Mouse (Mus musculus) limb, embryonic 11.5 days (tissue): Measurements from ENCODE around the gene Rad17. TPM values are rescaled to one million over a fixed set of nuclear protein-coding genes. Genes with fewer than 3 reads are reported as not detected.

Experiments used
- ATAC-seq: fragments of 200-750 bp; cut with Nextera tagmentation; 2 replicates; pipeline ENCODE4 v1.8.0; 2017; ENCODE audit warnings: low read depth; ENCODE audit not compliant: insufficient number of reproducible peaks, low FRiP score, low TSS enrichment
- DNase-seq: peaks from one replicate; pipeline ENCODE4 v3.0.0-alpha.2; 2015; ENCODE audit warnings: low spot score
- H3K27ac ChIP-seq: fragments of 300-500 bp; sonication (generic); replicated peaks from 2 replicates; pipeline ENCODE4 v1.5.1; 2014; ENCODE audit warnings: low read depth, mild to moderate bottlenecking, low read length
- H3K27me3 ChIP-seq: fragments of 300-500 bp; sonication (generic); 2 replicates; pipeline ENCODE4 v1.6.1; 2014; ENCODE audit warnings: mild to moderate bottlenecking, low read length, mixed read lengths; ENCODE audit not compliant: control insufficient read depth, insufficient read depth
- H3K36me3 ChIP-seq: fragments of 300-500 bp; sonication (generic); 2 replicates; pipeline ENCODE4 v1.6.1; 2014; ENCODE audit warnings: mild to moderate bottlenecking, low read length, moderate library complexity, mixed read lengths; ENCODE audit not compliant: control insufficient read depth, insufficient read depth
- H3K4me1 ChIP-seq: fragments of 300-500 bp; sonication (generic); 2 replicates; pipeline ENCODE4 v1.6.1; 2014; ENCODE audit warnings: low read length, mixed read lengths; ENCODE audit not compliant: control insufficient read depth, insufficient read depth
- H3K4me2 ChIP-seq: fragments of 300-500 bp; sonication (generic); 2 replicates; pipeline ENCODE4 v1.6.1; 2014; ENCODE audit warnings: low read depth, mild to moderate bottlenecking, moderate library complexity; ENCODE audit not compliant: severe bottlenecking
- H3K4me3 ChIP-seq: fragments of 300-500 bp; sonication (generic); 2 replicates; pipeline ENCODE4 v1.5.1; 2014; ENCODE audit warnings: low read depth, low read length
- H3K9ac ChIP-seq: fragments of 300-500 bp; sonication (generic); 2 replicates; pipeline ENCODE4 v1.6.1; 2014; ENCODE audit warnings: mild to moderate bottlenecking, low read length
- H3K9me3 ChIP-seq: fragments of 300-500 bp; sonication (generic); 2 replicates; pipeline ENCODE4 v1.6.1; 2016; ENCODE audit warnings: low read length; ENCODE audit not compliant: control insufficient read depth
- WGBS: fragments of 180-500 bp; shearing (Covaris S2); extraction: QIAGEN DNeasy Blood & Tissue Kit; methylation state at CpG from one replicate; pipeline ENCODE4 v1.1.7; 2014; 5-methylcytosine and 5-hydroxymethylcytosine counted together
- polyA plus RNA-seq: library from polyadenylated mRNA; unstranded; fragments of >200 nt; fragmentation: Nextera tagmentation; extraction: Ambion mirVana; gene quantifications from 2 replicates; pipeline ENCODE4 v1.2.1, GENCODE M21; 2014

The Rad17 gene
- polyA plus RNA-seq, 1 experiment from 2014 or later, result 31.2 TPM

GRCm38 (mm10) chr13:100605845-100606244, 45.0 kb downstream of the Rad17 start:
- no peak overlapping the region for H3K4me2 ChIP-seq
- H3K9ac ChIP-seq, result no peak overlapping the region
- 0 out of 2 replicates have a peak, but pooled peaks cover 3% of the 10 kb centered on the region for H3K9me3 ChIP-seq
- no peak overlapping the region for H3K27ac ChIP-seq
- H3K36me3 ChIP-seq, result no peaks in the 10 kb centered on the region
- DNase-seq (no peak), ATAC-seq (no peak)
- no peak overlapping the region for H3K4me3 ChIP-seq
- no peaks in the 10 kb centered on the region for H3K27me3 ChIP-seq
- no peaks in the 10 kb centered on the region for H3K4me1 ChIP-seq
- 71% methylated on average over 1 of the region's 1 CpGs for WGBS

DNA sequence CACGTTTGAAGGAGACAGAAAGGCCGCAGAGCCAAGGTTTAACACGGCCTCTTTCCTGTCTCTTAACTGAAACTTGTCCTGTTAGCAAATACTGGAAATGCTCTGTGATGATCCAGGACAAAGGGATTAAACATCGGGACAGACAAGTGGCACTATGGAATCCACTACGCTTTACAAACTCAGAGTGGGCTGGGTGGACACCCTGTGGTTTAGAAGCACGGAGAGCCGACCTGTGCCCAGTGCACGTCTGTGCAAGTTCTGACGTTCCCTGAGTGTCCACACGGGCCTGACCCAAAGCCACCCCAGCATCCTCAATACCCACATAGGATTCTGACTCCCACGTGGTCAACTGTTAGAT, 47.1 kb downstream of the Rad17 start:
- Histone ChIP-seq H3K9ac (no peak overlapping the region), H3K36me3 (no peaks in the 10 kb centered on the region), H3K4me2 (no peak overlapping the region), H3K9me3 (0 out of 2 replicates have a peak, but pooled peaks cover 3% of the 10 kb centered on the region), H3K4me3 (no peak overlapping the region), H3K4me1 (no peaks in the 10 kb centered on the region), H3K27me3 (no peaks in the 10 kb centered on the region), H3K27ac (no peak overlapping the region)
- WGBS, result 91% methylated on average over 11 of the region's 11 CpGs
- DNase-seq, result no peak
- no peak for ATAC-seq

- 0 out of 2 replicates have a peak, but pooled peaks cover 3% of the 10 kb centered on the region for H3K9me3 ChIP-seq
- H3K36me3 ChIP-seq, result no peaks in the 10 kb centered on the region
- WGBS, result 91% methylated on average over 10 of the region's 10 CpGs
- no peak for ATAC-seq
- H3K4me1 ChIP-seq, result no peaks in the 10 kb centered on the region
- DNase-seq, result no peak
- H3K9ac ChIP-seq, result no peak overlapping the region
- no peaks in the 10 kb centered on the region for H3K27me3 ChIP-seq
- H3K27ac ChIP-seq, result no peak overlapping the region
- H3K4me3 ChIP-seq, result no peak overlapping the region
- H3K4me2 ChIP-seq, result no peak overlapping the region
These were observed 47.7 kb downstream of the Rad17 start for GRCm38 (mm10) chr13:100603031-100603737.

DNA sequence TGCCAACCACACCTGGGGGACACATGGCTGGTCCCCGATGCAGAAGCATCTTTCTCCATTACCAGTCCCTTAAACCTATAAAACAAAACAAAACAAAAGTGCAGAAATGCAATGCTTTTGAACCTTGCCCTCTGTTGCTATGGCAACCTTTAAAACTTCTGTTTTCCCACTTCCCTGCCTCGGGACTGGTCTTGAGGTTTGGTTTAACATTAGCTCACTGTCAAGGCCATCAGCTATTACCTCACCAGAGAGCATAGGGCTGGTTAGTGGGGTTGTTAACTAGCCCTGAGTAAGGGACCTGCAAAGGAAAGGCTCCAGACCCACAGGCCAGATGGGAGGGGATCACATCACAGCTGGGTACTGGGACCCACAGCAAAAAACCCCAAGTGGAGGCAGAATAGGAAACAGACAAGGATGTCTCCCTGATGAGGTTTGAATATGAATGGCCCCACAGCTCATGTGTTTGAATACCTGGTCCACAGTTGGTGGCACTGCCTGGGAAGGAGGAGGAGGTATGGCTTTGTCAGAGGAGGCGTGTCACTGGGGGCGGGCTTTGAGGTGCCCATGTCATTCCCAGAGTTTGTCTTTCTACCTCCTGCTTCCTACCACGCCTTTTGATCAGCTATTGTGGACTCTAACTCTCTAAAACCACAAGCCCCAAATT, 48.5 kb downstream of the Rad17 start:
- no peak overlapping the region for H3K4me3 ChIP-seq
- H3K27me3 ChIP-seq, result no peaks in the 10 kb centered on the region
- DNase-seq (no peak), ATAC-seq (no peak)
- 69% methylated on average over 5 of the region's 5 CpGs for WGBS
- H3K36me3 ChIP-seq, result no peaks in the 10 kb centered on the region
- no peak overlapping the region for H3K4me2 ChIP-seq
- no peak overlapping the region for H3K9ac ChIP-seq
- H3K4me1 ChIP-seq, result no peaks in the 10 kb centered on the region
- H3K9me3 ChIP-seq, result no peaks in the 10 kb centered on the region
- no peak overlapping the region for H3K27ac ChIP-seq

DNA sequence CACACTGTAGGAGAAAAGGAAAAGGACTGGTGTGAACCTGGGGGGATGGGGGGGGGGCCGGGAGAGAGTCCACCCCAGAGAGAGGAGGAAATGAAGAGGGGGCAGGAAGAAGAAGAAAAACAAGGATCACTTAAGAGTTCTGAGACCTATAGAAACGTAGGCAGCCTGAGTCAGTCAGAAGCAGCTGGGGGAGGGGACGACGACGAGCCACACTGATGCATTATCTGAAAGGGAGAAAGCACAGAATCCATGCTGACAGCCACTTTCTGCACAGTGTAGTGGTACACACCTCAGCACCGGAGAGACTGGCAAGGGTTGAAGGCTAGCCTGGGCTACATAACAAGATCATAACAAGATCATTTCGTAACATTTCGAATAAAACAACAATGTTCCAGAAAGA, 49.8 kb downstream of the Rad17 start:
- H3K4me3 ChIP-seq, result no peak overlapping the region
- ATAC-seq, result no peak

DNA sequence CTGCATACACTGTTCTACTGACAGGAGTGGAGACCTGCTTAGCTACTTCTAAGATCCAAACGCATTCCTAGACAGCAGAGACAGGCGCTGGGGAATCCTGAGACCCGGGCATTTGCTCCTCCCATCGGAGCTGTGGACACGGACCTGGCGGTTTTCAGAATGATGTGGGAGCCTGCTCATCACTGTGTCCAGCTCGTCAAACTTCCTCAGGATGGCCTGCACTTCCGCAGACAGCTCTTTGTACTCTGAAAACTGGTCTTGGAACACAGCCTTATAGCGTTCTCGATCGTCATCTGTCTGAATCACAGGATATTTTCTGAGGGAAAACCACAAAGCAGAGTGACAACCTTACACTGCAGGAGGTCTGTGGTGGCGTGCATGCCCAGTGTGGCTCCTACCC, 50.5 kb downstream of the Rad17 start:
- Histone ChIP-seq H3K9me3 (no peaks in the 10 kb centered on the region), H3K4me1 (no peaks in the 10 kb centered on the region), H3K4me3 (no peak overlapping the region), H3K27ac (no peak overlapping the region), H3K4me2 (no peak overlapping the region), H3K9ac (no peak overlapping the region), H3K27me3 (no peaks in the 10 kb centered on the region), H3K36me3 (no peaks in the 10 kb centered on the region)
- DNase-seq, result no peak
- 84% methylated on average over 12 of the region's 12 CpGs for WGBS
- no peak for ATAC-seq

More for the DNA sequence above, 49.8 kb downstream of the Rad17 start:
- no peak overlapping the region for H3K27ac ChIP-seq
- H3K36me3 ChIP-seq, result no peaks in the 10 kb centered on the region
- no peaks in the 10 kb centered on the region for H3K4me1 ChIP-seq
- H3K4me2 ChIP-seq, result no peak overlapping the region
- DNase-seq, result no peak
- no peaks in the 10 kb centered on the region for H3K27me3 ChIP-seq
- no peak overlapping the region for H3K9ac ChIP-seq
- 74% methylated on average over 7 of the region's 8 CpGs for WGBS
- no peaks in the 10 kb centered on the region for H3K9me3 ChIP-seq

- H3K4me1 ChIP-seq, result no peaks in the 10 kb centered on the region
- H3K9ac ChIP-seq, result no peak overlapping the region
- DNase-seq (no peak), ATAC-seq (no peak)
- H3K36me3 ChIP-seq, result no peaks in the 10 kb centered on the region
- H3K9me3 ChIP-seq, result no peaks in the 10 kb centered on the region
- H3K27me3 ChIP-seq, result no peaks in the 10 kb centered on the region
- no peak overlapping the region for H3K4me2 ChIP-seq
- WGBS, result 91% methylated on average over 9 of the region's 9 CpGs
- H3K4me3 ChIP-seq, result no peak overlapping the region
- H3K27ac ChIP-seq, result no peak overlapping the region
These were observed 53.6 kb downstream of the Rad17 start for GRCm38 (mm10) chr13:100597284-100597683.

GRCm38 (mm10) chr13:100595552-100595885, 55.3 kb downstream of the Rad17 start:
- Histone ChIP-seq H3K27me3 (no peaks in the 10 kb centered on the region), H3K4me2 (no peak overlapping the region), H3K9ac (no peak overlapping the region), H3K36me3 (no peaks in the 10 kb centered on the region), H3K4me1 (no peaks in the 10 kb centered on the region), H3K9me3 (no peaks in the 10 kb centered on the region), H3K27ac (no peak overlapping the region), H3K4me3 (no peak overlapping the region)
- no peak for DNase-seq
- ATAC-seq, result no peak
- 80% methylated on average over 3 of the region's 3 CpGs for WGBS
